Comparison of ENCODE assay signal across 9 mouse cellular contexts in the genomic region with DNA sequence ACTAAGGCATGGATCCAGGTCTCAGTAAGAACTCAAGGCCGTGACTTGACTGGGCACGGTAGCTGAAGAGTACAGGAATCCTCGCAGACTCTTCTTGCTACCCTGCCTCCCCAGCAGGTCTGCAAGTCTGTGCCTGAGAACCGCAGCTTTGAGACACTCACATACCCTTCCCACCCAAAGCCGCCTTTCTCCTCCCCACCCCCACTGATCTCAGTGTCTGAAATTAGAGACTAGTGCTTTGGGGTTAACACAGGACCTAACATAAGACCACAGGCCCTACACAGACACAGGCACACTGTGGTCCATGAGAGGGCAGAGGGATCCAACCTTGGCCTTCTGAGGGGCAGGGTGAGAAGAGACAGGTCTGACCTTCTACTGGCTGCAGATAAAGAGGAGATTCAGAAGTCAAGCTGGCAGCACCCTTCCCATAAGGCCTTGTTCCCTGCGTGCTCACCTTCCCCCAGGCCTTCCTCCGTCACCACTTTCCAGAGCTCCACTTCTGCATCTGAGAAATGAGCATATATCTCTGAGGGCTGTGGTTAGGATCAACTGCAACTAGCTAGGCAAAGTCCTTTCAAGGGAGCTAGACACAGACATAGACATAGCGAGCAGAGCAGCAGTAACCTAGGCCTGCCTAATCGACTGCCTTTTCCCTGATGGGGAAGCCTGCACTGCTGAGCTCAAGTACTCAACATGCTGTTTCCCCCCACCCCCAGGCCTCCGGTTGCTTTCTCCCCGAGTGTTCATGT. TPM values are rescaled to one million over a fixed set of nuclear protein-coding genes. Genes with fewer than 3 reads are reported as not detected.
DNase-seq lines count a peak whose midpoint lies in the region; ATAC-seq and TF ChIP-seq lines count a peak whose summit lies in the region.
"Had no signal": no experiment of that assay in that cellular context is flagged by ENCODE, and none has a peak within 500 bp of the region (broad histone marks: within the 10 kb centered on the region; RNA-seq: fewer than 3 reads in every experiment).

No protein-coding gene starts in this region.

- no peak for TF ChIP-seq EP300 in heart, postnatal 0 days (IDR thresholded peaks at IDR 0.05; ENCODE audit: low read depth)
- no peak for TF ChIP-seq EP300 in heart, adult 2 months (IDR thresholded peaks at IDR 0.05; ENCODE audit: insufficient read depth, low read depth, low read length)

- no peaks in the 10 kb centered on the region for H3K27me3 ChIP-seq in heart, postnatal 0 days (ENCODE audit: control insufficient read depth, insufficient read depth, low read length)
- H3K27me3 ChIP-seq in heart, adult 2 months (ENCODE audit: control insufficient read depth, insufficient read depth, low read length): no peaks in the 10 kb centered on the region
- no peaks in the 10 kb centered on the region for H3K27me3 ChIP-seq in embryonic facial prominence, embryonic 10.5 days (replicated peaks; ENCODE audit: low read depth, poor library complexity, severe bottlenecking)

- H3K4me2 ChIP-seq in heart, postnatal 0 days (ENCODE audit: low read depth, low read length): peak overlapping the region; percentile 24; the same call in 1 of the 2 replicates

- peak overlapping the region; percentile 12; the same call in 1 of the 2 replicates for H3K4me3 ChIP-seq in heart, postnatal 0 days (ENCODE audit: low read depth, low read length)
- no peak overlapping the region for H3K4me3 ChIP-seq in heart, adult 2 months
- H3K4me3 ChIP-seq in embryonic facial prominence, embryonic 10.5 days: no peak overlapping the region
- H3K4me3 ChIP-seq: left cerebral cortex, adult 2 months had no signal

- H3K9ac ChIP-seq in heart, postnatal 0 days (replicated peaks; ENCODE audit: low read depth, low read length): no peak overlapping the region
- H3K9ac ChIP-seq in heart, adult 2 months (ENCODE audit: low read depth, low read length): no peak overlapping the region

- no peaks in the 10 kb centered on the region for H3K36me3 ChIP-seq in heart, postnatal 0 days (replicated peaks; ENCODE audit: control insufficient read depth, insufficient read depth, low read length)
- H3K36me3 ChIP-seq in heart, adult 2 months (ENCODE audit: control insufficient read depth, insufficient read depth, low read length): no peaks in the 10 kb centered on the region
- no peaks in the 10 kb centered on the region for H3K36me3 ChIP-seq in embryonic facial prominence, embryonic 10.5 days (replicated peaks)

- TF ChIP-seq CTCF in heart, postnatal 0 days (IDR thresholded peaks at IDR 0.05; ENCODE audit: low read depth): no peak
- TF ChIP-seq CTCF in heart, adult 2 months (IDR thresholded peaks at IDR 0.05): no peak

- peak; percentile 18; the same call in 1 of the 2 replicates for ATAC-seq in heart, postnatal 0 days (ENCODE audit: insufficient read depth, low read depth)
- ATAC-seq in CD4-positive, CD25-positive, alpha-beta regulatory T cell, adult 4 months: peak; percentile 32
- peak; percentile 32 for ATAC-seq in megakaryocyte progenitor cell, adult 5-6 weeks (replicated peaks; ENCODE audit: poor library complexity)
- no peak for ATAC-seq in monocyte, adult 5-6 weeks (replicated peaks; ENCODE audit: insufficient number of reproducible peaks, low FRiP score, low TSS enrichment, poor library complexity, severe bottlenecking)

- H3K4me1 ChIP-seq in heart, postnatal 0 days (ENCODE audit: control insufficient read depth, insufficient read depth): no peaks in the 10 kb centered on the region; the same call in 1 of the 2 replicates
- H3K4me1 ChIP-seq in heart, adult 2 months (ENCODE audit: control insufficient read depth, insufficient read depth, low read length): peaks cover 5% of the 10 kb centered on the region
- peaks cover 19% of the 10 kb centered on the region for H3K4me1 ChIP-seq in embryonic facial prominence, embryonic 10.5 days

- TF ChIP-seq POLR2A in heart, adult 2 months (IDR thresholded peaks at IDR 0.05; ENCODE audit: insufficient read depth, low read depth, low read length): no peak

- intact Hi-C loops in heart, adult 2 months (cut with DNase I): no loop called here

- H3K27ac ChIP-seq in heart, postnatal 0 days (ENCODE audit: low read depth): peak overlapping the region; percentile 66; the same call in 1 of the 2 replicates
- H3K27ac ChIP-seq in heart, adult 2 months: no peak overlapping the region
- H3K27ac ChIP-seq in embryonic facial prominence, embryonic 10.5 days (replicated peaks): peak overlapping the region; percentile 19; the same call in 1 of the 2 replicates
- H3K27ac ChIP-seq: left cerebral cortex, adult 2 months had no signal

- 75% methylated on average over 11 of the region's 11 CpGs for WGBS in heart, postnatal 0 days
- 70% methylated on average over 11 of the region's 11 CpGs for WGBS in heart, adult 2 months
- WGBS in embryonic facial prominence, embryonic 10.5 days: 82% methylated on average over 11 of the region's 11 CpGs

- no peaks in the 10 kb centered on the region for H3K79me2 ChIP-seq in heart, adult 2 months (replicated peaks; ENCODE audit: control insufficient read depth, insufficient read depth, low read length)

- H3K9me3 ChIP-seq in heart, postnatal 0 days (replicated peaks; ENCODE audit: control insufficient read depth, low read length): 0 out of 2 replicates have a peak, but pooled peaks cover 3% of the 10 kb centered on the region
- no peaks in the 10 kb centered on the region for H3K9me3 ChIP-seq in embryonic facial prominence, embryonic 10.5 days

- DNase-seq in heart, postnatal 0 days (ENCODE audit: low spot score): no peak
- no peak for DNase-seq in heart, adult 2 months
- DNase-seq in embryonic facial prominence, embryonic 10.5 days (ENCODE audit: low spot score): no peak
- no peak for DNase-seq in cerebellum, postnatal 10 days
- DNase-seq in left cerebral cortex, adult 18-20 months (ENCODE audit: low spot score in 2 of 2): no peak

RNA-seq across cellular contexts. Expression of a gene that starts 26.3 kb away (rescaled TPM):
- total RNA-seq in heart, postnatal 0 days (2014; rRNA removed; ENCODE audit: low replicate concordance): 3.0 TPM in 1 of 2 replicates, not detected in the other
- 0.60 and 0.91 TPM in 2 replicates for polyA plus RNA-seq in heart, postnatal 0 days (2015; fragmentation: Nextera tagmentation; extraction: Ambion mirVana)
- total RNA-seq in heart, adult 2 months (2021): under 1 TPM; 0.20 to 0.37 TPM
- 1.2 and 1.3 TPM in 2 replicates for polyA plus RNA-seq in heart, adult 2 months (2012; rRNA removed)
- 10 to 100 TPM; 43.4 to 55.8 TPM for polyA plus RNA-seq in CD4-positive, CD25-positive, alpha-beta regulatory T cell, adult 4 months (2017; shearing (Covaris generic))
- polyA plus RNA-seq in embryonic facial prominence, embryonic 10.5 days (2016; fragmentation: Nextera tagmentation; extraction: Ambion mirVana): 0.59 and 0.92 TPM in 2 replicates
- total RNA-seq in megakaryocyte progenitor cell, adult 5-6 weeks (2015): 81.4 and 86.3 TPM in 2 replicates
- total RNA-seq in megakaryocyte progenitor cell, adult 5-6 weeks (2017): 57.5 and 65.8 TPM in 2 replicates
- under 1 TPM; 0.19 to 0.63 TPM for total RNA-seq in left cerebral cortex, adult 18-20 months (2021)
- total RNA-seq in monocyte, adult 5-6 weeks (2017): 106 to 140 TPM (median 120 TPM) in 3 replicates
- total RNA-seq: left cerebral cortex, adult 2 months had no signal

RNA-seq across cellular contexts. Expression of a gene that starts 41.1 kb away (rescaled TPM):
- total RNA-seq in heart, postnatal 0 days (2014; rRNA removed; ENCODE audit: low replicate concordance): 102 and 138 TPM in 2 replicates
- 20.0 and 21.3 TPM in 2 replicates for polyA plus RNA-seq in heart, postnatal 0 days (2015; fragmentation: Nextera tagmentation; extraction: Ambion mirVana)
- 100 to 1,000 TPM; 113 to 118 TPM for total RNA-seq in heart, adult 2 months (2021)
- polyA plus RNA-seq in heart, adult 2 months (2012; rRNA removed): 36.7 and 59.1 TPM in 2 replicates
- 10 to 100 TPM; 37.0 to 53.5 TPM for polyA plus RNA-seq in CD4-positive, CD25-positive, alpha-beta regulatory T cell, adult 4 months (2017; shearing (Covaris generic))
- 33.6 and 34.2 TPM in 2 replicates for polyA plus RNA-seq in embryonic facial prominence, embryonic 10.5 days (2016; fragmentation: Nextera tagmentation; extraction: Ambion mirVana)
- total RNA-seq in megakaryocyte progenitor cell, adult 5-6 weeks (2015): 83.1 and 84.9 TPM in 2 replicates
- total RNA-seq in megakaryocyte progenitor cell, adult 5-6 weeks (2017): 122 and 126 TPM in 2 replicates
- 100 to 1,000 TPM; 170 to 175 TPM for total RNA-seq in left cerebral cortex, adult 18-20 months (2021)
- 211 to 234 TPM (median 220 TPM) in 3 replicates for total RNA-seq in monocyte, adult 5-6 weeks (2017)

Comparison
In these comparisons a context has a peak if more than half of its experiments do, and no peak if none do; other contexts are left out.
1. RNA of a gene that starts 26.3 kb away (total RNA-seq): 106 to 140 TPM in monocyte, adult 5-6 weeks and 57.5 to 86.3 TPM in megakaryocyte progenitor cell, adult 5-6 weeks; 0.19 to 0.63 TPM in left cerebral cortex, adult 18-20 months, 0.20 to 0.37 TPM in heart, adult 2 months and 3.0 TPM in heart, postnatal 0 days; every median in the first group is over 10 times any median in the second.